Mouse (Mus musculus) retina, postnatal 7 days (tissue): ENCODE data around the gene Neu2.

Experiments
- DNase-seq: peaks from one replicate; pipeline ENCODE4 v3.0.0-alpha.2; 2012; ENCODE audit warnings: low read depth, low spot score

Neu2 gene

GRCm38 (mm10) chr1:87537008-87537407 is 27.3 kb downstream of the Neu2 start:
- no peak for DNase-seq

- DNase-seq, result no peak
These were observed 31.9 kb downstream of the Neu2 start for GRCm38 (mm10) chr1:87541614-87542013.

GRCm38 (mm10) chr1:87551008-87551407 is 41.3 kb downstream of the Neu2 start:
- DNase-seq, result no peak

- no peak for DNase-seq
These were observed 43.9 kb downstream of the Neu2 start for GRCm38 (mm10) chr1:87553586-87553985.

- DNase-seq, result no peak
These were observed 53.3 kb downstream of the Neu2 start for GRCm38 (mm10) chr1:87562967-87563366.

GRCm38 (mm10) chr1:87565760-87566159 is 56.1 kb downstream of the Neu2 start:
- no peak for DNase-seq

- DNase-seq, result no peak
These were observed 58.7 kb downstream of the Neu2 start for GRCm38 (mm10) chr1:87568398-87568797.

- no peak for DNase-seq
These were observed 63.6 kb downstream of the Neu2 start for GRCm38 (mm10) chr1:87573261-87573660.

- DNase-seq, result no peak
These were observed 64.1 kb downstream of the Neu2 start, which contains the start of gene Ngef for GRCm38 (mm10) chr1:87573800-87574215. Gene Ngef, minus strand, starts transcription at chr1:87573870.

GRCm38 (mm10) chr1:87574353-87574752 is 64.7 kb downstream of the Neu2 start:
- DNase-seq, result peak; percentile 39

- DNase-seq, result no peak
These were observed 65.1 kb downstream of the Neu2 start for GRCm38 (mm10) chr1:87574785-87575184.

- no peak for DNase-seq
These were observed 69.3 kb downstream of the Neu2 start for GRCm38 (mm10) chr1:87578965-87579364.

- no peak for DNase-seq
These were observed 71.1 kb downstream of the Neu2 start for GRCm38 (mm10) chr1:87580824-87581223.

GRCm38 (mm10) chr1:87589162-87589561 is 79.5 kb downstream of the Neu2 start:
- no peak for DNase-seq

GRCm38 (mm10) chr1:87589980-87590379 is 80.3 kb downstream of the Neu2 start:
- DNase-seq, result no peak

GRCm38 (mm10) chr1:87594261-87594660 is 84.6 kb downstream of the Neu2 start:
- DNase-seq, result no peak

GRCm38 (mm10) chr1:87594671-87595070 is 85.0 kb downstream of the Neu2 start:
- no peak for DNase-seq

- no peak for DNase-seq
These were observed 90.8 kb downstream of the Neu2 start for GRCm38 (mm10) chr1:87600533-87600932.

- DNase-seq, result no peak
These were observed 92.1 kb downstream of the Neu2 start for GRCm38 (mm10) chr1:87601801-87602200.

GRCm38 (mm10) chr1:87603389-87603788 is 93.7 kb downstream of the Neu2 start:
- DNase-seq, result no peak

GRCm38 (mm10) chr1:87605296-87605695 is 95.6 kb downstream of the Neu2 start:
- no peak for DNase-seq

- DNase-seq, result no peak
These were observed 97.8 kb downstream of the Neu2 start for GRCm38 (mm10) chr1:87607385-87608091.

- DNase-seq, result peak; percentile 34
These were observed 98.8 kb downstream of the Neu2 start for GRCm38 (mm10) chr1:87608416-87609046.
